In the genomic region with DNA sequence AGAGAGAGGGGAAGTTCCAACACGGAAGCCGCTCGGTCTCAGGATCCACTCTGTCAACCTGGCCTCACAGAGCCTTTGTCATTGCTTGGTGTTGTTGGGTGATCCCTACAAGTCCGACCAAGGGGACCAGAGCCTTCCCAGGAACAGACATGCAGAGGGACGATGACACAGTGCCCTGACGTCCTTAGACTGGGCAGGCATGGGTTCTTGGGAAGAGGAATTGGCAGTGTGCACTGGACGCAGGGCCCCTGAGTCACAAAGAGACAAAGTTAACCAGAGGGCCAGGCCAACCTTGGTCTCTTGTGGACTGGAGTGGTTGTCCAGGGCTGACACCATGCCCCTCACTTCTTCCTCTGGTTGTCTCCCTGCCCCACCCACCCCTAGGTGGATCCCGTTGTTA, we compare ENCODE assay signal across 11 mouse cellular contexts.
DNase-seq lines count a peak whose midpoint lies in the region; ATAC-seq and TF ChIP-seq lines count a peak whose summit lies in the region.
"Had no signal": no experiment of that assay in that cellular context is flagged by ENCODE, and none has a peak within 500 bp of the region (broad histone marks: within the 10 kb centered on the region; RNA-seq: fewer than 3 reads in every experiment).

No protein-coding gene starts in this region.

- no peak for TF ChIP-seq CTCF in left cerebral cortex, adult 2 months (IDR thresholded peaks at IDR 0.05)

- no peak overlapping the region for H3K4me2 ChIP-seq in forebrain, embryonic 14.5 days (ENCODE audit: low read length)
- no peak overlapping the region for H3K4me2 ChIP-seq in liver, embryonic 15.5 days
- H3K4me2 ChIP-seq: hindbrain, embryonic 12.5 days; midbrain, embryonic 15.5 days had no signal

- H3K4me3 ChIP-seq in forebrain, embryonic 10.5 days = no peak overlapping the region
- H3K4me3 ChIP-seq in forebrain, embryonic 14.5 days (ENCODE audit: low read depth, low read length) = no peak overlapping the region
- no peak overlapping the region for H3K4me3 ChIP-seq in left cerebral cortex, adult 2 months
- no peak overlapping the region for H3K4me3 ChIP-seq in liver, embryonic 15.5 days (replicated peaks)
- H3K4me3 ChIP-seq: hindbrain, embryonic 12.5 days; midbrain, embryonic 15.5 days had no signal

- H3K4me1 ChIP-seq in forebrain, embryonic 10.5 days = peaks cover 61% of the 10 kb centered on the region
- H3K4me1 ChIP-seq in forebrain, embryonic 14.5 days (ENCODE audit: control insufficient read depth, insufficient read depth, low read length) = no peaks in the 10 kb centered on the region; the same call in 1 of the 2 replicates
- peaks cover 93% of the 10 kb centered on the region for H3K4me1 ChIP-seq in liver, embryonic 15.5 days (replicated peaks)

- no peak for ATAC-seq in forebrain, embryonic 14.5 days
- ATAC-seq in liver, embryonic 15.5 days (ENCODE audit: insufficient read depth) = no peak
- ATAC-seq: forebrain, embryonic 16.5 days; midbrain, embryonic 15.5 days had no signal

- peaks cover 84% of the 10 kb centered on the region for H3K36me3 ChIP-seq in forebrain, embryonic 10.5 days (replicated peaks)
- H3K36me3 ChIP-seq in forebrain, embryonic 14.5 days (ENCODE audit: control insufficient read depth, insufficient read depth, low read length) = peaks cover 4% of the 10 kb centered on the region; the same call in 1 of the 2 replicates
- H3K36me3 ChIP-seq in liver, embryonic 15.5 days (replicated peaks) = no peaks in the 10 kb centered on the region
- H3K36me3 ChIP-seq: midbrain, embryonic 15.5 days had no signal

- intact Hi-C loops in left cerebral cortex, adult 2 months (cut with DNase I) = no loop called here

- no peak overlapping the region for H3K9ac ChIP-seq in forebrain, embryonic 14.5 days (ENCODE audit: low read length)
- no peak overlapping the region for H3K9ac ChIP-seq in liver, embryonic 15.5 days
- H3K9ac ChIP-seq: hindbrain, embryonic 12.5 days; midbrain, embryonic 15.5 days had no signal

- DNase-seq in forebrain, embryonic 10.5 days (ENCODE audit: extremely low spot score, low spot score) = no peak
- DNase-seq in forebrain, embryonic 14.5 days (ENCODE audit: low spot score) = no peak
- no peak for DNase-seq in left cerebral cortex, adult 2 months (ENCODE audit: extremely low spot score in 1 of 2, low spot score in 2 of 2)
- DNase-seq in left cerebral cortex, adult 11 months (ENCODE audit: low spot score) = no peak
- DNase-seq in adrenal gland, postnatal 14 days = peak; percentile 74
- no peak for DNase-seq in spleen, postnatal 4 days (ENCODE audit: low spot score in 2 of 2)
- DNase-seq in ovary, postnatal 14 days (ENCODE audit: low spot score) = no peak

- WGBS in forebrain, embryonic 10.5 days = 89% methylated on average over 7 of the region's 8 CpGs
- 88% methylated on average over 8 of the region's 8 CpGs for WGBS in forebrain, embryonic 14.5 days
- 74% methylated on average over 8 of the region's 8 CpGs for WGBS in liver, embryonic 15.5 days (ENCODE audit: insufficient replicate concordance)

- no peaks in the 10 kb centered on the region for H3K9me3 ChIP-seq in forebrain, embryonic 10.5 days
- no peaks in the 10 kb centered on the region for H3K9me3 ChIP-seq in forebrain, embryonic 14.5 days (replicated peaks; ENCODE audit: control insufficient read depth, low read length)
- H3K9me3 ChIP-seq in liver, embryonic 15.5 days (replicated peaks) = no peaks in the 10 kb centered on the region
- H3K9me3 ChIP-seq: hindbrain, embryonic 12.5 days; midbrain, embryonic 15.5 days had no signal

- no peaks in the 10 kb centered on the region for H3K27me3 ChIP-seq in forebrain, embryonic 10.5 days (ENCODE audit: poor library complexity, severe bottlenecking)
- no peaks in the 10 kb centered on the region for H3K27me3 ChIP-seq in forebrain, embryonic 14.5 days (replicated peaks; ENCODE audit: control insufficient read depth, insufficient read depth, low read length)
- no peaks in the 10 kb centered on the region for H3K27me3 ChIP-seq in liver, embryonic 15.5 days
- H3K27me3 ChIP-seq: hindbrain, embryonic 12.5 days; midbrain, embryonic 15.5 days had no signal

- H3K27ac ChIP-seq in forebrain, embryonic 10.5 days = peak overlapping the region; percentile 48; the same call in 1 of the 2 replicates
- H3K27ac ChIP-seq in forebrain, embryonic 14.5 days (ENCODE audit: low read depth, low read length) = no peak overlapping the region
- peak overlapping the region; percentile 34; the same call in 1 of the 2 replicates for H3K27ac ChIP-seq in left cerebral cortex, adult 2 months
- H3K27ac ChIP-seq in liver, embryonic 15.5 days (replicated peaks) = peak overlapping the region; percentile 61
- H3K27ac ChIP-seq: hindbrain, embryonic 12.5 days; midbrain, embryonic 15.5 days had no signal
